In genomic region chr4:155774971-155775740, GRCm38 (mm10) we compare ENCODE assay signal across 8 mouse cellular contexts. TPM values are rescaled to one million over a fixed set of nuclear protein-coding genes. Genes with fewer than 3 reads are reported as not detected.
DNase-seq lines count a peak whose midpoint lies in the region; ATAC-seq and TF ChIP-seq lines count a peak whose summit lies in the region.

No protein-coding gene starts in this region.

- H3K4me1 ChIP-seq in E14TG2a.4 (replicated peaks; ENCODE audit: low read depth, low read length): peaks cover 55% of the 10 kb centered on the region
- peaks cover 10% of the 10 kb centered on the region for H3K4me1 ChIP-seq in forebrain, postnatal 0 days (ENCODE audit: insufficient read depth)
- peaks cover 15% of the 10 kb centered on the region for H3K4me1 ChIP-seq in stomach, postnatal 0 days (replicated peaks; ENCODE audit: control insufficient read depth, insufficient read depth)

- H3K9me3 ChIP-seq in E14TG2a.4 (ENCODE audit: low read length): no peaks in the 10 kb centered on the region
- no peaks in the 10 kb centered on the region for H3K9me3 ChIP-seq in forebrain, postnatal 0 days (ENCODE audit: low read length)
- H3K9me3 ChIP-seq in stomach, postnatal 0 days (ENCODE audit: control insufficient read depth, low read length): no peaks in the 10 kb centered on the region

- no peak for ATAC-seq in forebrain, postnatal 0 days
- 0 out of 2 replicates have a peak, but pooled peaks have one; percentile 7 for ATAC-seq in megakaryocyte progenitor cell, adult 5-6 weeks (replicated peaks; ENCODE audit: poor library complexity)
- ATAC-seq in stomach, postnatal 0 days (ENCODE audit: low FRiP score, low TSS enrichment): no peak; the same call in 1 of the 2 replicates

- no peak for TF ChIP-seq EP300 in stomach, postnatal 0 days (optimal IDR thresholded peaks at IDR 0.05)

- H3K4me2 ChIP-seq in forebrain, postnatal 0 days (ENCODE audit: low read depth): peak overlapping the region; percentile 87
- H3K4me2 ChIP-seq in stomach, postnatal 0 days (replicated peaks; ENCODE audit: low read depth): peak overlapping the region; percentile 83

- no peak for TF ChIP-seq CTCF in E14TG2a.4 (conservative IDR thresholded peaks at IDR 0.05; ENCODE audit: low read length)
- no peak for TF ChIP-seq CTCF in forebrain, postnatal 0 days (IDR thresholded peaks at IDR 0.05; ENCODE audit: low read depth)
- no peak for TF ChIP-seq CTCF in stomach, postnatal 0 days (IDR thresholded peaks at IDR 0.05; ENCODE audit: low read depth)

- peak overlapping the region; percentile 64 for H3K27ac ChIP-seq in forebrain, postnatal 0 days (ENCODE audit: low read depth, low read length)
- peak overlapping the region; percentile 85 for H3K27ac ChIP-seq in stomach, postnatal 0 days (replicated peaks)

- peak overlapping the region; percentile 51 for H3K9ac ChIP-seq in forebrain, postnatal 0 days
- 0 out of 2 replicates have a peak overlapping the region, but pooled peaks have one; percentile 35 for H3K9ac ChIP-seq in stomach, postnatal 0 days (ENCODE audit: low read length)

- DNase-seq in brain, adult 2 months (ENCODE audit: low read depth, low spot score): peak; percentile 63
- DNase-seq in forebrain, postnatal 0 days: peak; percentile 14
- DNase-seq in heart, postnatal 36 days: peak; percentile 82 to 83
- DNase-seq in kidney, postnatal 4 days: peak; percentile 67 to 73
- peak; percentile 49 for DNase-seq in stomach, postnatal 0 days (ENCODE audit: low spot score)
- DNase-seq in thymus, postnatal 14 days: no peak

- peak overlapping the region; percentile 76 for H3K4me3 ChIP-seq in E14TG2a.4 (replicated peaks; ENCODE audit: low read length)
- H3K4me3 ChIP-seq in forebrain, postnatal 0 days (ENCODE audit: low read depth, low read length): peak overlapping the region; percentile 43
- H3K4me3 ChIP-seq in stomach, postnatal 0 days (ENCODE audit: low read depth, low read length): peak overlapping the region; percentile 48

- H3K27me3 ChIP-seq in E14TG2a.4 (ENCODE audit: insufficient read depth, low read length): peaks cover 68% of the 10 kb centered on the region
- no peaks in the 10 kb centered on the region for H3K27me3 ChIP-seq in forebrain, postnatal 0 days (ENCODE audit: insufficient read depth, low read length)
- H3K27me3 ChIP-seq in stomach, postnatal 0 days (ENCODE audit: control insufficient read depth, insufficient read depth, low read length): no peaks in the 10 kb centered on the region; the same call in 1 of the 2 replicates

- intact Hi-C loops in heart, postnatal 36 days (cut with DNase I): no loop called here

- 38% methylated on average over 9 of the region's 9 CpGs for WGBS in forebrain, postnatal 0 days
- WGBS in stomach, postnatal 0 days: 21% methylated on average over 9 of the region's 9 CpGs

- no peaks in the 10 kb centered on the region for H3K36me3 ChIP-seq in E14TG2a.4 (ENCODE audit: insufficient read depth, low read length)
- H3K36me3 ChIP-seq in forebrain, postnatal 0 days (ENCODE audit: insufficient read depth): no peaks in the 10 kb centered on the region
- H3K36me3 ChIP-seq in stomach, postnatal 0 days (ENCODE audit: control insufficient read depth, insufficient read depth, low read length): no peaks in the 10 kb centered on the region

RNA-seq across cellular contexts. Expression of gene Vwa1, which starts 0.7 kb away (rescaled TPM):
- 27.9 and 29.6 TPM in 2 replicates for total RNA-seq in forebrain, postnatal 0 days (2014; rRNA removed)
- 22.9 and 24.8 TPM in 2 replicates for polyA plus RNA-seq in forebrain, postnatal 0 days (2015; fragmentation: Nextera tagmentation; extraction: Ambion mirVana)
- 1 to 10 TPM; 6.6 to 7.9 TPM for total RNA-seq in heart, postnatal 36 days (2021)
- total RNA-seq in megakaryocyte progenitor cell, adult 5-6 weeks (2015): 0.22 and 0.37 TPM in 2 replicates
- total RNA-seq in megakaryocyte progenitor cell, adult 5-6 weeks (2017): 0.24 and 0.42 TPM in 2 replicates
- 30.0 and 32.3 TPM in 2 replicates for polyA plus RNA-seq in stomach, postnatal 0 days (2015; fragmentation: Nextera tagmentation; extraction: Ambion mirVana)

RNA-seq across cellular contexts. Expression of gene Tmem88b, which starts 10.5 kb away (rescaled TPM):
- total RNA-seq in forebrain, postnatal 0 days (2014; rRNA removed): 0.14 and 0.38 TPM in 2 replicates
- polyA plus RNA-seq in forebrain, postnatal 0 days (2015; fragmentation: Nextera tagmentation; extraction: Ambion mirVana): 0.24 and 0.38 TPM in 2 replicates
- 1 to 10 TPM in 1 of 2 experiments, under 1 TPM in 1; 0.64 to 1.3 TPM for total RNA-seq in heart, postnatal 36 days (2021)
- total RNA-seq in megakaryocyte progenitor cell, adult 5-6 weeks (2015): not detected in 2 replicates
- not detected in 2 replicates for total RNA-seq in megakaryocyte progenitor cell, adult 5-6 weeks (2017)
- 0.13 and 0.27 TPM in 2 replicates for polyA plus RNA-seq in stomach, postnatal 0 days (2015; fragmentation: Nextera tagmentation; extraction: Ambion mirVana)

RNA-seq across cellular contexts. Expression of gene Atad3a, which starts 14.3 kb away (rescaled TPM):
- total RNA-seq in forebrain, postnatal 0 days (2014; rRNA removed): 72.3 and 79.2 TPM in 2 replicates
- polyA plus RNA-seq in forebrain, postnatal 0 days (2015; fragmentation: Nextera tagmentation; extraction: Ambion mirVana): 61.3 and 68.6 TPM in 2 replicates
- total RNA-seq in heart, postnatal 36 days (2021): 10 to 100 TPM; 45.1 to 45.9 TPM
- 57.0 and 58.9 TPM in 2 replicates for total RNA-seq in megakaryocyte progenitor cell, adult 5-6 weeks (2015)
- 69.8 and 90.6 TPM in 2 replicates for total RNA-seq in megakaryocyte progenitor cell, adult 5-6 weeks (2017)
- 48.8 and 55.1 TPM in 2 replicates for polyA plus RNA-seq in stomach, postnatal 0 days (2015; fragmentation: Nextera tagmentation; extraction: Ambion mirVana)

RNA-seq across cellular contexts. Expression of gene Ankrd65, which starts 15.1 kb away (rescaled TPM):
- total RNA-seq in forebrain, postnatal 0 days (2014; rRNA removed): not detected in 2 replicates
- not detected in 2 replicates for polyA plus RNA-seq in forebrain, postnatal 0 days (2015; fragmentation: Nextera tagmentation; extraction: Ambion mirVana)
- total RNA-seq in heart, postnatal 36 days (2021): not detected
- total RNA-seq in megakaryocyte progenitor cell, adult 5-6 weeks (2015): not detected in 2 replicates
- total RNA-seq in megakaryocyte progenitor cell, adult 5-6 weeks (2017): not detected in 2 replicates
- 0.10 and 0.13 TPM in 2 replicates for polyA plus RNA-seq in stomach, postnatal 0 days (2015; fragmentation: Nextera tagmentation; extraction: Ambion mirVana)

RNA-seq across cellular contexts. Expression of gene Mrpl20, which starts 27.5 kb away (rescaled TPM):
- 134 and 220 TPM in 2 replicates for total RNA-seq in forebrain, postnatal 0 days (2014; rRNA removed)
- 304 and 396 TPM in 2 replicates for polyA plus RNA-seq in forebrain, postnatal 0 days (2015; fragmentation: Nextera tagmentation; extraction: Ambion mirVana)
- total RNA-seq in heart, postnatal 36 days (2021): 10 to 100 TPM; 77.8 to 81.1 TPM
- 203 and 210 TPM in 2 replicates for total RNA-seq in megakaryocyte progenitor cell, adult 5-6 weeks (2015)
- 70.0 and 102 TPM in 2 replicates for total RNA-seq in megakaryocyte progenitor cell, adult 5-6 weeks (2017)
- polyA plus RNA-seq in stomach, postnatal 0 days (2015; fragmentation: Nextera tagmentation; extraction: Ambion mirVana): 230 and 240 TPM in 2 replicates

Comparison
In these comparisons a context has a peak if more than half of its experiments do, and no peak if none do; other contexts are left out.
1. RNA of gene Vwa1, which starts 0.7 kb away (total RNA-seq): 27.9 to 29.6 TPM in forebrain, postnatal 0 days and 6.6 to 7.9 TPM in heart, postnatal 36 days; 0.22 to 0.42 TPM in megakaryocyte progenitor cell, adult 5-6 weeks; every median in the first group is over 4 times any median in the second.
2. Peak in every context shown above with its lines, with median percentiles within 50 percentile points of each other: H3K4me3 ChIP-seq.